Mouse (Mus musculus) limb, embryonic 11.5 days (tissue): Measurements from ENCODE around the gene Dhx15. TPM values are rescaled to one million over a fixed set of nuclear protein-coding genes. Genes with fewer than 3 reads are reported as not detected.

ENCODE experiments used
- ATAC-seq: fragments of 200-750 bp; cut with Nextera tagmentation; 2 replicates; pipeline ENCODE4 v1.8.0; 2017; ENCODE audit warnings: low read depth; ENCODE audit not compliant: insufficient number of reproducible peaks, low FRiP score, low TSS enrichment
- DNase-seq: peaks from one replicate; pipeline ENCODE4 v3.0.0-alpha.2; 2015; ENCODE audit warnings: low spot score
- H3K27ac ChIP-seq: fragments of 300-500 bp; sonication (generic); replicated peaks from 2 replicates; pipeline ENCODE4 v1.5.1; 2014; ENCODE audit warnings: low read depth, mild to moderate bottlenecking, low read length
- H3K27me3 ChIP-seq: fragments of 300-500 bp; sonication (generic); 2 replicates; pipeline ENCODE4 v1.6.1; 2014; ENCODE audit warnings: mild to moderate bottlenecking, low read length, mixed read lengths; ENCODE audit not compliant: control insufficient read depth, insufficient read depth
- H3K36me3 ChIP-seq: fragments of 300-500 bp; sonication (generic); 2 replicates; pipeline ENCODE4 v1.6.1; 2014; ENCODE audit warnings: mild to moderate bottlenecking, low read length, moderate library complexity, mixed read lengths; ENCODE audit not compliant: control insufficient read depth, insufficient read depth
- H3K4me1 ChIP-seq: fragments of 300-500 bp; sonication (generic); 2 replicates; pipeline ENCODE4 v1.6.1; 2014; ENCODE audit warnings: low read length, mixed read lengths; ENCODE audit not compliant: control insufficient read depth, insufficient read depth
- H3K4me2 ChIP-seq: fragments of 300-500 bp; sonication (generic); 2 replicates; pipeline ENCODE4 v1.6.1; 2014; ENCODE audit warnings: low read depth, mild to moderate bottlenecking, moderate library complexity; ENCODE audit not compliant: severe bottlenecking
- H3K4me3 ChIP-seq: fragments of 300-500 bp; sonication (generic); 2 replicates; pipeline ENCODE4 v1.5.1; 2014; ENCODE audit warnings: low read depth, low read length
- H3K9ac ChIP-seq: fragments of 300-500 bp; sonication (generic); 2 replicates; pipeline ENCODE4 v1.6.1; 2014; ENCODE audit warnings: mild to moderate bottlenecking, low read length
- H3K9me3 ChIP-seq: fragments of 300-500 bp; sonication (generic); 2 replicates; pipeline ENCODE4 v1.6.1; 2016; ENCODE audit warnings: low read length; ENCODE audit not compliant: control insufficient read depth
- WGBS: fragments of 180-500 bp; shearing (Covaris S2); extraction: QIAGEN DNeasy Blood & Tissue Kit; methylation state at CpG from one replicate; pipeline ENCODE4 v1.1.7; 2014; 5-methylcytosine and 5-hydroxymethylcytosine counted together
- polyA plus RNA-seq: library from polyadenylated mRNA; unstranded; fragments of >200 nt; fragmentation: Nextera tagmentation; extraction: Ambion mirVana; gene quantifications from 2 replicates; pipeline ENCODE4 v1.2.1, GENCODE M21; 2014

The Dhx15 gene
- polyA plus RNA-seq, 1 experiment from 2014 or later, result 111 TPM

DNA sequence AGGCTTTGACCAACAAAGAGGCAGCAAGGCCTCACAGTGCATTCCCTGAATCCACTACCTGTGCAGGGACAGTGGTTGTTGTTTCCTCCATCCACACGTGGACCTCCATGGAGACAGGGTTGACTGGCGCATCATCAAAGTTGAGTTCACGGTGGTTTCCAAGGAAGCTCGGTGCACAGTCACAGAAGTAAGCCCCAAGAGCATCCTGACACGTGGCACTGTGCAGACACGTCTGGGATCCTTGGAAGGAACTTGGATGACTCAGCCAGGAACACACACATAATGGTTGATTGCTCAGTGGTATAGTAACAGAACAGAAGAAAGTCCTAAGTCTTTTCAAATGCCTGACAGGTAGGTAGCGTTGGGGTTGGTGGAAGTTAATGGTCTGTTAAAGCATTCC, 40.2 kb upstream of the Dhx15 start:
- 88% methylated on average over 7 of the region's 7 CpGs for WGBS
- Histone ChIP-seq H3K9ac (no peak overlapping the region), H3K4me2 (no peak overlapping the region), H3K4me1 (no peaks in the 10 kb centered on the region), H3K9me3 (no peaks in the 10 kb centered on the region), H3K27ac (no peak overlapping the region), H3K4me3 (no peak overlapping the region), H3K36me3 (no peaks in the 10 kb centered on the region), H3K27me3 (no peaks in the 10 kb centered on the region)
- ATAC-seq (no peak), DNase-seq (no peak)

DNA sequence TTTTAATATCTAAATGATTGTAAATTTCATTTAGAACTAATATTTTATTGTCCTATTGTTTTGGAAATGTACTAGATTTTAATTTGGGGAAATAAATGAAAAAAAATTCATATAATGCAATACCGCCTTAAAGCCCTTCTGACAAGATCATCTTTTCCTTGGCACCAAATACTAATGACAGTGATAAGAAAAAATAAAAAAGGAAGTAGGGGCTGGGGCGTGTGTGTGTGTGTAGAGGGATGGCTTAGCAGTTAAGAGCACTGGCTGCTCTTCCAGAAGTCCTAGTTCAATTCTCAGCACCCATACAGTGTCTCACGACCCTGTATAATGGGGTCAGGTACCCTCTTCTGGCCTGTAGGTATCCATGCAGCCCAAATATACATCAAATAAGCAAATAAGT, 36.4 kb upstream of the Dhx15 start:
- Histone ChIP-seq H3K27me3 (no peaks in the 10 kb centered on the region), H3K4me1 (no peaks in the 10 kb centered on the region), H3K9ac (no peak overlapping the region), H3K9me3 (no peaks in the 10 kb centered on the region), H3K27ac (no peak overlapping the region), H3K4me2 (no peak overlapping the region), H3K4me3 (no peak overlapping the region), H3K36me3 (no peaks in the 10 kb centered on the region)
- ATAC-seq, result no peak
- no peak for DNase-seq
- WGBS, result 82% methylated on average over 3 of the region's 3 CpGs

DNA sequence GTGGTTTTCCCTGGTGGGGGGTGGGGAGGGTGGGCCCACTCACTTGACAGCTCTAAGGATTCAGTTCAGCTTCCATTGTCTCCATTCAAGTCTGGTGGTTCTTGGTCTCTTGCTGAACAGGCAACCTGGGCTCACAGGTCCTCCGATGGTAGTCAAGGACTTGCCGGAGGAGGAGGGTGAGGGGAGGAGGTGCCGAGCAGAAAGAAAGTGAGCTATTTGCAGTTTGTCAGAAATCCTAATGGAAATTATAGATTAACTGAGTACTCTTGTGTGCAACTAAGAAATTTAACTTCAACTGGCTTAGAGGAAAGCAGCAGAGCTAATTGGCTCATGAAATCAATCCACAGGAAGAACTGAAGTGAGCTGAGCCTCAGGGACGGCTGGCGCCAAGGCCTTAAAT, 31.3 kb upstream of the Dhx15 start:
- no peaks in the 10 kb centered on the region for H3K36me3 ChIP-seq
- no peak overlapping the region for H3K4me3 ChIP-seq
- H3K27me3 ChIP-seq, result no peaks in the 10 kb centered on the region
- H3K27ac ChIP-seq, result no peak overlapping the region
- ATAC-seq (no peak), DNase-seq (no peak)
- H3K4me2 ChIP-seq, result no peak overlapping the region
- peaks cover 9% of the 10 kb centered on the region for H3K4me1 ChIP-seq
- H3K9me3 ChIP-seq, result no peaks in the 10 kb centered on the region
- H3K9ac ChIP-seq, result no peak overlapping the region
- WGBS, result 88% methylated on average over 5 of the region's 5 CpGs

GRCm38 (mm10) chr5:52220013-52220804, 29.9 kb upstream of the Dhx15 start:
- ATAC-seq (no peak), DNase-seq (no peak)
- 73% methylated on average over 14 of the region's 14 CpGs for WGBS

DNA sequence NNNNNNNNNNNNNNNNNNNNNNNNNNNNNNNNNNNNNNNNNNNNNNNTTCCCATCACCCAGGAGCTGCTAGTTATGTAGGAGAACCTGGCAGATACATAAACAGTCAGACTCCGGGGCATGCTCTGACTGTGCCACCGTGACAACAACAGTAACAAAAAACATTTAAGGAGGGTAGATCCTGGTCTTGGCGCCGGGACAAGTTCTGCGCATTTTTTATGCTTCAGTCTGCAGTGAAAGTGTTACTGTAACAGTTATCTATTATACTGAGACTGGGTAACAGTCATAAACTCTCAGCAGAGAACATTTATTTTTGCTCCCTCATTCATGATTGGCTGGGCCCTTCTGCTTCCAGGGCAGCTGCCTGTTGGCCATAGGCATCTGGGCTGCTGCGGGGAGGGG, 27.9 kb upstream of the Dhx15 start:
- H3K27ac ChIP-seq, result 0 out of 2 replicates have a peak overlapping the region, but pooled peaks have one; percentile 30
- peak; percentile 48; the same call in 1 of the 2 replicates for ATAC-seq

More at GRCm38 (mm10) chr5:52220013-52220804, 29.9 kb upstream of the Dhx15 start:
- Histone ChIP-seq H3K4me3 (no peak overlapping the region), H3K36me3 (no peaks in the 10 kb centered on the region), H3K4me2 (no peak overlapping the region), H3K9me3 (no peaks in the 10 kb centered on the region), H3K9ac (no peak overlapping the region), H3K27ac (no peak overlapping the region), H3K4me1 (peaks cover 9% of the 10 kb centered on the region), H3K27me3 (no peaks in the 10 kb centered on the region)

DNA sequence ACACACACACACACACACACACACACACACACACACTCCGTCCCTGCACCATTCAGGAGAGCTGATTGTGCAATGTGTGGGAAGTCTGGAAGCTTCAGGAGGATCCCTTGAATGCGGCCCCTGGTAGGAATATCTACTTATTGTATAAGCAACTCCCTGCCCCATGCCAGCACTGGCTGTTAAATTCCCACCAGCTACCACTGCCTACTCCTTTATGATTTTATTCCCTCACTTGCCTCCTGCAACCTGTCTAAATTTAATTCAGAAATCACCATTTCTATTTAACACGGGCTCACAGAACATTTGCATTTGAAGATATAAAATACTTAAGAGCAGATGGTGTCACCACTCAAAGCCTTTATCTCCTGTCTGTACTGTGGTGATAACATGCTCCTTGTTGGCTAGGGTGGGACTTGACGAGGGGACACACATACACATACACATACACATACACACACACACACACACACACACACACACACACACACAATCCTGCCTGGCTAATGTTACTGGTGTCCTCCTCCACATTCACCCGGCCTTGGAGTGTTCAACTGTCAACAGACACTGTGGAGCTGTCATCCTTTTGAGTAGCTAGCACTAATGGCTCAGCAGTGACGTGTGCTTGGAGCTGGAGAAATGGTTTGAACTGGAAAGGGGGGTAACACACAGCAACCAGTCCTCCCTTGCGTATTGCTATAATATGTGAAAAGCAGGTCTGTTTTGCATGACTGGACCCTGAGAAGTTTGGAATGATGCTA, 23.0 kb upstream of the Dhx15 start:
- Histone ChIP-seq H3K4me2 (no peak overlapping the region), H3K27me3 (no peaks in the 10 kb centered on the region), H3K4me3 (no peak overlapping the region), H3K4me1 (peaks cover 6% of the 10 kb centered on the region), H3K9ac (no peak overlapping the region), H3K36me3 (no peaks in the 10 kb centered on the region), H3K9me3 (no peaks in the 10 kb centered on the region), H3K27ac (no peak overlapping the region)
- WGBS, result 80% methylated on average over 7 of the region's 7 CpGs
- DNase-seq (no peak), ATAC-seq (no peak)

More for the DNA sequence above, 27.9 kb upstream of the Dhx15 start:
- Histone ChIP-seq H3K4me3 (no peak overlapping the region), H3K36me3 (no peaks in the 10 kb centered on the region), H3K9me3 (no peaks in the 10 kb centered on the region), H3K4me2 (no peak overlapping the region), H3K4me1 (peaks cover 9% of the 10 kb centered on the region), H3K27me3 (no peaks in the 10 kb centered on the region), H3K9ac (no peak overlapping the region)
- 71% methylated on average over 6 of the region's 6 CpGs for WGBS
- DNase-seq, result no peak

- Histone ChIP-seq H3K27me3 (no peaks in the 10 kb centered on the region), H3K4me2 (peak overlapping the region; percentile 60), H3K9ac (peak overlapping the region; percentile 30; the same call in 1 of the 2 replicates), H3K4me3 (peak overlapping the region; percentile 95), H3K9me3 (no peaks in the 10 kb centered on the region), H3K36me3 (no peaks in the 10 kb centered on the region), H3K4me1 (peaks cover 4% of the 10 kb centered on the region), H3K27ac (no peak overlapping the region)
- DNase-seq (no peak), ATAC-seq (no peak)
- 34% methylated on average over 1 of the region's 1 CpGs for WGBS
These were observed 810 bp upstream of the Dhx15 start for GRCm38 (mm10) chr5:52191180-52191468.

GRCm38 (mm10) chr5:52189664-52190365, 499 bp downstream of the Dhx15 start:
- Histone ChIP-seq H3K4me1 (peaks cover 4% of the 10 kb centered on the region), H3K4me3 (peak overlapping the region; percentile 95), H3K36me3 (no peaks in the 10 kb centered on the region), H3K4me2 (peak overlapping the region; percentile 75), H3K27ac (peak overlapping the region; percentile 88), H3K9me3 (no peaks in the 10 kb centered on the region), H3K27me3 (no peaks in the 10 kb centered on the region), H3K9ac (peak overlapping the region; percentile 100)
- under 1% methylated on average over 61 of the region's 63 CpGs for WGBS
- ATAC-seq, result peak; percentile 81
- peak; percentile 69 for DNase-seq
